Mouse (Mus musculus) liver, adult 2 months (tissue): ENCODE data around the gene Mtx1.

ENCODE experiments used
- CTCF ChIP-seq: fragments of 200-500 bp; IDR thresholded peaks from 2 replicates; pipeline ENCODE4 v1.5.1; 2011; ENCODE audit warnings: low read depth, low read length, control low read depth
- POLR2A ChIP-seq: fragments of 200-500 bp; IDR thresholded peaks from 2 replicates; pipeline ENCODE4 v1.6.1; 2011; ENCODE audit warnings: low read length, control low read depth; ENCODE audit not compliant: insufficient read depth; ENCODE audit errors: extremely low read depth

DNA sequence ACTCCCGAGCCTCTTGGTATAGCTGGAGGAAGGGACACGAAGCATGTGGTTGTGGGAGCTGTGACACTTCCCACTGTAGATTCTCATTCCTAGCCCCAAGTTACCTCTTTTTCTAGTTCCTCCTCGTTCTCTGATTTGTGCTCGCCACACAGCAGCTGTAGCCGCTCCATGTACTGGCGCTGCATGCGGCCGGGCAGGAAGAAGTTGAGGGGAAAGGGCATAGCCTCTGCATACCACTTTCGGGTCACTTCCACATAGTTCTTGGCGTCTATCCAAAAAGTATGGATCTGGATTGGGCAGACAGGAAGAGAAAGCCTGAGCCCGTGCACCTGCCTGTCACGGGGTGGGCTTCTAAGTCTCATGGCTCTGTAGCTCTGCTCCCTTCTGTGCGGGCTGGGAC is 16.7 kb downstream of the Mtx1 start:
- no peak for TF ChIP-seq POLR2A
- TF ChIP-seq CTCF = no peak
